Mouse (Mus musculus) heart, embryonic 12.5 days (tissue): ENCODE results near the gene Arpc3. TPM values are rescaled to one million over a fixed set of nuclear protein-coding genes. Genes with fewer than 3 reads are reported as not detected.
A peak's percentile ranks its signal among the peaks of the same experiment; 100 is the strongest.
"Not testable (repeated sequence)": the region's sequence is repeated elsewhere in the genome, so short reads cannot be mapped to it uniquely, and the experiment has no call there.

Source experiments
- ATAC-seq: fragments of 200-750 bp; cut with Nextera tagmentation; 2 replicates; pipeline ENCODE4 v1.8.0; 2017; ENCODE audit warnings: moderate TSS enrichment, moderate library complexity; ENCODE audit not compliant: insufficient number of reproducible peaks, low FRiP score
- H3K27ac ChIP-seq: fragments of 300-500 bp; sonication (generic); 2 replicates; pipeline ENCODE4 v1.5.1; 2016; ENCODE audit warnings: mild to moderate bottlenecking, moderate library complexity; ENCODE audit not compliant: poor library complexity, severe bottlenecking
- H3K27me3 ChIP-seq: fragments of 300-500 bp; sonication (generic); replicated peaks from 2 replicates; pipeline ENCODE4 v1.6.1; 2016; ENCODE audit warnings: mild to moderate bottlenecking, moderate library complexity
- H3K36me3 ChIP-seq: fragments of 300-500 bp; sonication (generic); 2 replicates; pipeline ENCODE4 v1.6.1; 2016; ENCODE audit warnings: mild to moderate bottlenecking, moderate library complexity
- H3K4me1 ChIP-seq: fragments of 300-500 bp; sonication (generic); replicated peaks from 2 replicates; pipeline ENCODE4 v1.6.1; 2016; ENCODE audit warnings: mild to moderate bottlenecking
- H3K4me2 ChIP-seq: fragments of 300-500 bp; sonication (generic); 2 replicates; pipeline ENCODE4 v1.6.1; 2016; ENCODE audit warnings: mild to moderate bottlenecking, moderate library complexity
- H3K4me3 ChIP-seq: fragments of 300-500 bp; sonication (generic); 2 replicates; pipeline ENCODE4 v1.5.1; 2016; ENCODE audit warnings: mild to moderate bottlenecking
- H3K9ac ChIP-seq: fragments of 300-500 bp; sonication (generic); 2 replicates; pipeline ENCODE4 v1.6.1; 2016; ENCODE audit warnings: mild to moderate bottlenecking, moderate library complexity
- H3K9me3 ChIP-seq: fragments of 300-500 bp; sonication (generic); replicated peaks from 2 replicates; pipeline ENCODE4 v1.6.1; 2016; ENCODE audit warnings: mild to moderate bottlenecking, moderate library complexity
- WGBS: fragments of 180-500 bp; shearing (Covaris S2); methylation state at CpG from one replicate; pipeline ENCODE4 v1.1.7; 2016; 5-methylcytosine and 5-hydroxymethylcytosine counted together
- polyA plus RNA-seq: library from polyadenylated mRNA; unstranded; fragments of >200 nt; fragmentation: Nextera tagmentation; extraction: Ambion mirVana; gene quantifications from 2 replicates; pipeline ENCODE4 v1.2.1, GENCODE M21; 2016

Arpc3 gene
- polyA plus RNA-seq, 1 experiment from 2014 or later = 105 TPM

DNA sequence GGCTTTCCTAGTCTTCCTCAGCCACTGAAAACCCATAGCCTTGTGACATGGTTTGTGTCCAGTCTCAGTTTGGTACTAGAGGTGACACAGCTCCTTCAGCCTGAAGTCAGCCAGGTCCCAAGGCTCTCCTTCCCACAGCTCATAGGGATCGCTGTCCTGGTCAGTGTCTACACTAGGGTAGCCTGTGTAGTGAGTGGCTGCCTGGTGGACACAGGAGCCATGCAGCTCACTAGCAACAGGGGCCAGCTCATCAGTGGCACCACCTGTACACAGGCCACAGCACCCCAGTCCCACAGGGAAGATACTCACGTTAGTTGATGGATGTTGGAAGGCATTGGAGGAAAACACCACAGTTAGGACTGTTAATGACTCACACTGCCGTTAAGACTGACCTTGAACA, 63.9 kb downstream of the Arpc3 start:
- WGBS = 83% methylated on average over 3 of the region's 3 CpGs
- H3K36me3 ChIP-seq = peaks cover 91% of the 10 kb centered on the region
- peaks cover 46% of the 10 kb centered on the region for H3K4me1 ChIP-seq
- ATAC-seq = no peak
- no peak overlapping the region for H3K4me3 ChIP-seq
- no peaks in the 10 kb centered on the region for H3K9me3 ChIP-seq
- H3K4me2 ChIP-seq = no peak overlapping the region
- no peaks in the 10 kb centered on the region for H3K27me3 ChIP-seq
- no peak overlapping the region for H3K9ac ChIP-seq
- 0 out of 2 replicates have a peak overlapping the region, but pooled peaks have one; percentile 7 for H3K27ac ChIP-seq

DNA sequence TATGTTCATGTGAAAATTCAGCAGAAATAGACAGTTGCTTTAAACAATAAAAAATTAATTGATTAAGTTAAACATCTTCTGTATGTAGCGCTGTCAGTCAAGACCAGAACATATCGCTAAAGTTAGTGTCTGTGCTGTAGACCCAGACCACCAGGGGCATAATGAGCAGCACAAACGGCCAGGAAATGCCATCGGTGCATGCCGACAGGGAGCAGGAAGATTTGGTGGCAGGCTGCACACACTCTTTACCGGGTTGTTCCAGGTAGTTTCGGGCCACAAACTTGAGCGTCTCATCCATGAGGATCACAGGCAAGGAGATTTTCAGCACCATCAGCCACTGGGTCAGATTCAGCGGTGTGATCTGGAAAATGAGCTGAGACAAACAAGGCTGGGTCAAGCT, 65.4 kb downstream of the Arpc3 start:
- WGBS = 76% methylated on average over 9 of the region's 9 CpGs
- H3K27ac ChIP-seq = not testable (repeated sequence)
- peaks cover 32% of the 10 kb centered on the region for H3K4me1 ChIP-seq

GRCm38 (mm10) chr5:122458066-122458465, 66.4 kb downstream of the Arpc3 start:
- no peak overlapping the region for H3K27ac ChIP-seq
- WGBS = 85% methylated on average over 4 of the region's 4 CpGs
- H3K4me3 ChIP-seq = no peak overlapping the region
- H3K9ac ChIP-seq = no peak overlapping the region
- peaks cover 97% of the 10 kb centered on the region for H3K36me3 ChIP-seq
- H3K4me1 ChIP-seq = peaks cover 22% of the 10 kb centered on the region
- no peak for ATAC-seq
- no peak overlapping the region for H3K4me2 ChIP-seq
- H3K9me3 ChIP-seq = no peaks in the 10 kb centered on the region
- H3K27me3 ChIP-seq = no peaks in the 10 kb centered on the region

More for the DNA sequence above, 65.4 kb downstream of the Arpc3 start:
- not testable (repeated sequence) for H3K27me3 ChIP-seq, H3K4me3 ChIP-seq, ATAC-seq, H3K4me2 ChIP-seq, H3K9ac ChIP-seq, H3K9me3 ChIP-seq
- peaks cover 97% of the 10 kb centered on the region for H3K36me3 ChIP-seq

DNA sequence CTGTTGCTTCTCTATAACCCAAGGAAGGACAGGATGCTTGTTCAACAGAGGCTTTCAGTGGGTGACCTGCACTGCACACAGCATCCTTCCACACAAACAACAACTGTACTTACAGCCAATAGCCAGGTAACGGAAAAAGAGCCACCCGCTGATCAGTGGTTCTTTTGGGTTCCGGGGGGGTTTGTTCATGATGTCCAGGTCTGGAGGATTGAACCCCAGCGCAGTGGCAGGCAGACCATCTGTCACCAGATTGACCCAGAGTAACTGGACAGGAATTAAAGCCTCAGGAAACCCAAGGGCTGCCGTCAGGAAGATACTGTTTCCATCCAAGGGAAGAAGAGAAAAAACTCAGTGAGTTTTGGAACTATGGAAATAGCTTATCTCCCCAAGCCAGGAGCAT, 67.7 kb downstream of the Arpc3 start:
- Histone ChIP-seq H3K4me2 (no peak overlapping the region), H3K9ac (no peak overlapping the region), H3K27me3 (no peaks in the 10 kb centered on the region), H3K36me3 (peaks cover 97% of the 10 kb centered on the region), H3K4me1 (peaks cover 10% of the 10 kb centered on the region), H3K4me3 (no peak overlapping the region), H3K9me3 (no peaks in the 10 kb centered on the region), H3K27ac (no peak overlapping the region)
- ATAC-seq = no peak
- 90% methylated on average over 5 of the region's 5 CpGs for WGBS

DNA sequence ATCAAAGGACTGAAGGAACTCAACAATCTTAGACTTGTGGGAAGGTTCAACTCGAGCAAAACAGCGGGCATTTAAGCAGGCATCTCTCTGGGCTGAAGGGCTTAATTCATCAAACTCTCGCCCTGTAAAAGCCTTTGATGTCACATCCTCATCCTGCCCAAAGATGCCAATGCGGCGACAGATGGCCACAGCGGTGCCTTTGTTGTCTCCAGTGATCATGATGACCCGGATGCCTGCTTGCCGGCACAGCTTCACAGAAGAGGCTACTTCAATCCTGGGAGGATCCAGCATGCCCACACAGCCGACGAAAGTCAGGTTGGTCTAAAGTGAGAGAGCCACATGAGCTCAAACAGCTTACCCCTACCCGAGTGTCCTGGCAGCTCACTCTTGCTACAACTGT, 69.0 kb downstream of the Arpc3 start:
- no peak overlapping the region for H3K9ac ChIP-seq
- H3K27me3 ChIP-seq = no peaks in the 10 kb centered on the region
- no peak overlapping the region for H3K4me2 ChIP-seq
- H3K9me3 ChIP-seq = no peaks in the 10 kb centered on the region
- H3K36me3 ChIP-seq = peaks cover 95% of the 10 kb centered on the region
- 81% methylated on average over 11 of the region's 11 CpGs for WGBS
- H3K4me3 ChIP-seq = no peak overlapping the region
- ATAC-seq = no peak
- H3K4me1 ChIP-seq = peaks cover under 1% of the 10 kb centered on the region; the same call in 1 of the 2 replicates
- H3K27ac ChIP-seq = no peak overlapping the region

GRCm38 (mm10) chr5:122461431-122461830, 69.8 kb downstream of the Arpc3 start:
- no peaks in the 10 kb centered on the region for H3K4me1 ChIP-seq
- no peaks in the 10 kb centered on the region for H3K9me3 ChIP-seq
- no peak overlapping the region for H3K9ac ChIP-seq
- H3K4me3 ChIP-seq = no peak overlapping the region
- ATAC-seq = no peak
- H3K4me2 ChIP-seq = no peak overlapping the region
- H3K27me3 ChIP-seq = no peaks in the 10 kb centered on the region
- WGBS = 84% methylated on average over 9 of the region's 9 CpGs
- peaks cover 95% of the 10 kb centered on the region for H3K36me3 ChIP-seq
- H3K27ac ChIP-seq = no peak overlapping the region

Other genes starting within 250 kb of the Arpc3 start
- gene Ppp1cc, start 233.6 kb upstream of the Arpc3 start, polyA plus RNA-seq = 222 and 230 TPM in 2 replicates
- gene Hvcn1, start 185.1 kb upstream of the Arpc3 start, polyA plus RNA-seq = 1.8 and 2.8 TPM in 2 replicates
- 2.7 and 3.2 TPM in 2 replicates for gene Tctn1, start 127.4 kb upstream of the Arpc3 start, polyA plus RNA-seq
- 13.4 and 14.3 TPM in 2 replicates for gene Pptc7, start 107.5 kb upstream of the Arpc3 start, polyA plus RNA-seq
- 7.8 and 9.1 TPM in 2 replicates for gene Rad9b, start 37.6 kb upstream of the Arpc3 start, polyA plus RNA-seq
- gene Vps29, start 37.5 kb upstream of the Arpc3 start, polyA plus RNA-seq = 219 and 232 TPM in 2 replicates
- 58.7 and 59.1 TPM in 2 replicates for gene Gpn3, start 20.0 kb upstream of the Arpc3 start, polyA plus RNA-seq
- 59.3 and 64.2 TPM in 2 replicates for gene Fam216a, start 19.5 kb upstream of the Arpc3 start, polyA plus RNA-seq
- gene Anapc7, start 29.8 kb downstream of the Arpc3 start, polyA plus RNA-seq = 32.0 and 35.4 TPM in 2 replicates
- 414 and 424 TPM in 2 replicates for gene Atp2a2, start 110.3 kb downstream of the Arpc3 start, polyA plus RNA-seq
- gene Ift81, start 222.6 kb downstream of the Arpc3 start, polyA plus RNA-seq = 25.2 and 30.0 TPM in 2 replicates